Mouse (Mus musculus): ENCODE measurements around the gene Fam57b. TPM values are rescaled to one million over a fixed set of nuclear protein-coding genes. Genes with fewer than 3 reads are reported as not detected.

The Fam57b gene
- polyA plus RNA-seq, 1 experiment from 2014 or later, result 27.0 TPM

GRCm38 (mm10) chr7:126867534-126867933 is 70.1 kb downstream of the Fam57b start:
- H3K4me1 ChIP-seq, result peaks cover 22% of the 10 kb centered on the region

DNA sequence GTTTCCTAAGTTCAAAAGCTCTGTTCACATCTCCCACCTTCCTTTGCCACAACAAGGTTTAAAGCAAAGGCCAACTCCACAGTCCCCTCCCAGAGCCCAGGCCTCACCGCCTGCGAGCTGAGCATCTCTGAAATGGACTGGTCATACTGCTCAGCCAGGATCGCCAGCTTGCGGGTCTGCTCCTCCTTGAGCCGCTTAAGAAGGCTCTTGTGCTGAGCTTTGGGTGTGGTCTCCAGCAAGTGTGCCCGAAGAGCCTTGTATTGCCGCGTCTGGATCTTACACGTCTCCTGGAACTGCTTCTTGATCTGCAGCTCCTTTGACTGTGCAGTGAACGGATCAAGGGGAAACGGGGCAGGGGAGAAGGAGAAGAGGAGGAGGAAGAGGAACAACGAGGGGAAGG is 70.5 kb downstream of the Fam57b start:
- WGBS, result 86% methylated on average over 12 of the region's 12 CpGs
- H3K9me3 ChIP-seq (replicated peaks), result no peaks in the 10 kb centered on the region
- H3K27me3 ChIP-seq, result no peaks in the 10 kb centered on the region
- peaks cover 17% of the 10 kb centered on the region for H3K4me1 ChIP-seq
- no peak overlapping the region for H3K9ac ChIP-seq
- no peak overlapping the region for H3K27ac ChIP-seq
- no peak overlapping the region for H3K4me2 ChIP-seq
- no peak for ATAC-seq
- peaks cover 96% of the 10 kb centered on the region for H3K36me3 ChIP-seq (ENCODE audit: poor library complexity, severe bottlenecking)
- H3K4me3 ChIP-seq, result no peak overlapping the region

More at GRCm38 (mm10) chr7:126867534-126867933, 70.1 kb downstream of the Fam57b start:
- H3K9me3 ChIP-seq (replicated peaks), result no peaks in the 10 kb centered on the region
- H3K9ac ChIP-seq, result no peak overlapping the region
- H3K36me3 ChIP-seq (ENCODE audit: poor library complexity, severe bottlenecking), result peaks cover 91% of the 10 kb centered on the region
- no peak overlapping the region for H3K4me3 ChIP-seq
- no peaks in the 10 kb centered on the region for H3K27me3 ChIP-seq
- WGBS, result 83% methylated on average over 2 of the region's 2 CpGs
- no peak overlapping the region for H3K4me2 ChIP-seq
- H3K27ac ChIP-seq, result no peak overlapping the region
- no peak for ATAC-seq

- H3K4me3 ChIP-seq, result no peak overlapping the region
- no peak overlapping the region for H3K27ac ChIP-seq
- H3K27me3 ChIP-seq, result no peaks in the 10 kb centered on the region
- H3K9ac ChIP-seq, result no peak overlapping the region
- H3K36me3 ChIP-seq (ENCODE audit: poor library complexity, severe bottlenecking), result peaks cover 100% of the 10 kb centered on the region
- no peak for ATAC-seq
- no peaks in the 10 kb centered on the region for H3K4me1 ChIP-seq
- no peak overlapping the region for H3K4me2 ChIP-seq
- WGBS, result 96% methylated on average over 23 of the region's 23 CpGs
- H3K9me3 ChIP-seq (replicated peaks), result no peaks in the 10 kb centered on the region
Observed at GRCm38 (mm10) chr7:126869780-126870519, 72.5 kb downstream of the Fam57b start.

- Histone ChIP-seq H3K27me3 (no peaks in the 10 kb centered on the region), H3K9ac (no peak overlapping the region), H3K4me2 (no peak overlapping the region), H3K27ac (no peak overlapping the region), H3K36me3 (ENCODE audit: poor library complexity, severe bottlenecking) (peaks cover 100% of the 10 kb centered on the region), H3K9me3 (replicated peaks) (no peaks in the 10 kb centered on the region), H3K4me3 (no peak overlapping the region), H3K4me1 (no peaks in the 10 kb centered on the region)
- WGBS, result 96% methylated on average over 2 of the region's 2 CpGs
- ATAC-seq, result no peak
Observed at GRCm38 (mm10) chr7:126870520-126870891, 73.0 kb downstream of the Fam57b start.

- H3K4me3 ChIP-seq, result no peak overlapping the region
- no peak overlapping the region for H3K4me2 ChIP-seq
- no peaks in the 10 kb centered on the region for H3K9me3 ChIP-seq (replicated peaks)
- 97% methylated on average over 1 of the region's 1 CpGs for WGBS
- no peaks in the 10 kb centered on the region for H3K27me3 ChIP-seq
- no peak for ATAC-seq
- no peak overlapping the region for H3K27ac ChIP-seq
- H3K9ac ChIP-seq, result no peak overlapping the region
- peaks cover 20% of the 10 kb centered on the region for H3K4me1 ChIP-seq
- peaks cover 90% of the 10 kb centered on the region for H3K36me3 ChIP-seq (ENCODE audit: poor library complexity, severe bottlenecking)
Observed at GRCm38 (mm10) chr7:126877239-126877638, 79.8 kb downstream of the Fam57b start.

Other genes with a start within 250 kb of the Fam57b start
- 209 and 212 TPM in 2 replicates for gene Eif3c, start 231.3 kb upstream of the Fam57b start, polyA plus RNA-seq (2015; fragmentation: Nextera tagmentation; extraction: Ambion mirVana)
- 0.38 and 0.46 TPM in 2 replicates for gene Apobr, start 212.7 kb upstream of the Fam57b start, polyA plus RNA-seq (2015; fragmentation: Nextera tagmentation; extraction: Ambion mirVana)
- 26.3 and 30.8 TPM in 2 replicates for gene Cln3, start 211.9 kb upstream of the Fam57b start, polyA plus RNA-seq (2015; fragmentation: Nextera tagmentation; extraction: Ambion mirVana)
- gene Il27, start 202.7 kb upstream of the Fam57b start, polyA plus RNA-seq (2015; fragmentation: Nextera tagmentation; extraction: Ambion mirVana), result not detected in 2 replicates
- 2.1 and 2.5 TPM in 2 replicates for gene Nupr1, start 166.8 kb upstream of the Fam57b start, polyA plus RNA-seq (2015; fragmentation: Nextera tagmentation; extraction: Ambion mirVana)
- 57.3 and 64.6 TPM in 2 replicates for gene Sgf29, start 148.4 kb upstream of the Fam57b start, polyA plus RNA-seq (2015; fragmentation: Nextera tagmentation; extraction: Ambion mirVana)
- 0.46 and 0.68 TPM in 2 replicates for gene Sult1a1, start 121.2 kb upstream of the Fam57b start, polyA plus RNA-seq (2015; fragmentation: Nextera tagmentation; extraction: Ambion mirVana)
- gene Bola2, start 102.3 kb upstream of the Fam57b start, polyA plus RNA-seq (2015; fragmentation: Nextera tagmentation; extraction: Ambion mirVana), result 183 and 187 TPM in 2 replicates
- 16.6 TPM in 2 replicates for gene Slx1b, start 101.9 kb upstream of the Fam57b start, polyA plus RNA-seq (2015; fragmentation: Nextera tagmentation; extraction: Ambion mirVana)
- gene Coro1a, start 89.9 kb upstream of the Fam57b start, polyA plus RNA-seq (2015; fragmentation: Nextera tagmentation; extraction: Ambion mirVana), result 72.7 and 77.1 TPM in 2 replicates
- 75.3 and 78.3 TPM in 2 replicates for gene Mapk3, start 38.1 kb upstream of the Fam57b start, polyA plus RNA-seq (2015; fragmentation: Nextera tagmentation; extraction: Ambion mirVana)
- gene Gdpd3, start 31.3 kb upstream of the Fam57b start, polyA plus RNA-seq (2015; fragmentation: Nextera tagmentation; extraction: Ambion mirVana), result 1.7 and 2.8 TPM in 2 replicates
- 124 and 143 TPM in 2 replicates for gene Ypel3, start 20.7 kb upstream of the Fam57b start, polyA plus RNA-seq (2015; fragmentation: Nextera tagmentation; extraction: Ambion mirVana)
- 0.43 and 0.55 TPM in 2 replicates for gene Tbx6, start 16.2 kb upstream of the Fam57b start, polyA plus RNA-seq (2015; fragmentation: Nextera tagmentation; extraction: Ambion mirVana)
- gene Ppp4c, start 5.2 kb upstream of the Fam57b start, polyA plus RNA-seq (2015; fragmentation: Nextera tagmentation; extraction: Ambion mirVana), result 246 and 258 TPM in 2 replicates
- gene 4930451I11Rik, start 34.0 kb downstream of the Fam57b start, polyA plus RNA-seq (2015; fragmentation: Nextera tagmentation; extraction: Ambion mirVana), result not detected in 2 replicates
- gene Doc2a, start 49.7 kb downstream of the Fam57b start, polyA plus RNA-seq (2015; fragmentation: Nextera tagmentation; extraction: Ambion mirVana), result 4.1 and 4.2 TPM in 2 replicates
- gene Hirip3, start 64.3 kb downstream of the Fam57b start, polyA plus RNA-seq (2015; fragmentation: Nextera tagmentation; extraction: Ambion mirVana), result 47.7 and 49.1 TPM in 2 replicates
- gene Ino80e, start 64.7 kb downstream of the Fam57b start, polyA plus RNA-seq (2015; fragmentation: Nextera tagmentation; extraction: Ambion mirVana), result 94.9 and 96.2 TPM in 2 replicates
- 51.9 and 60.0 TPM in 2 replicates for gene Taok2, start 87.0 kb downstream of the Fam57b start, polyA plus RNA-seq (2015; fragmentation: Nextera tagmentation; extraction: Ambion mirVana)
- gene Tmem219, start 125.2 kb downstream of the Fam57b start, polyA plus RNA-seq (2015; fragmentation: Nextera tagmentation; extraction: Ambion mirVana), result 30.5 and 35.3 TPM in 2 replicates
- 69.4 and 69.8 TPM in 2 replicates for gene Kctd13, start 131.2 kb downstream of the Fam57b start, polyA plus RNA-seq (2015; fragmentation: Nextera tagmentation; extraction: Ambion mirVana)
- 2.5 and 5.1 TPM in 2 replicates for gene Asphd1, start 151.9 kb downstream of the Fam57b start, polyA plus RNA-seq (2015; fragmentation: Nextera tagmentation; extraction: Ambion mirVana)
- gene Sez6l2, start 152.9 kb downstream of the Fam57b start, polyA plus RNA-seq (2015; fragmentation: Nextera tagmentation; extraction: Ambion mirVana), result 16.8 and 18.4 TPM in 2 replicates
- 82.9 and 95.8 TPM in 2 replicates for gene Cdipt, start 178.2 kb downstream of the Fam57b start, polyA plus RNA-seq (2015; fragmentation: Nextera tagmentation; extraction: Ambion mirVana)
- gene Cdiptos, start 178.4 kb downstream of the Fam57b start, polyA plus RNA-seq (2015; fragmentation: Nextera tagmentation; extraction: Ambion mirVana), result 0.42 and 1.2 TPM in 2 replicates
- 2.5 and 3.2 TPM in 2 replicates for gene Mvp, start 217.0 kb downstream of the Fam57b start, polyA plus RNA-seq (2015; fragmentation: Nextera tagmentation; extraction: Ambion mirVana)
- 0.65 and 1.0 TPM in 2 replicates for gene Pagr1b, start 218.8 kb downstream of the Fam57b start, polyA plus RNA-seq (2015; fragmentation: Nextera tagmentation; extraction: Ambion mirVana)
- 41.7 and 74.5 TPM in 2 replicates for gene Pagr1a, start 219.7 kb downstream of the Fam57b start, polyA plus RNA-seq (2015; fragmentation: Nextera tagmentation; extraction: Ambion mirVana)
- gene Gm42742, start 223.4 kb downstream of the Fam57b start, polyA plus RNA-seq (2015; fragmentation: Nextera tagmentation; extraction: Ambion mirVana), result 41.1 and 88.0 TPM in 2 replicates
- gene Prrt2, start 223.5 kb downstream of the Fam57b start, polyA plus RNA-seq (2015; fragmentation: Nextera tagmentation; extraction: Ambion mirVana), result 6.8 and 8.3 TPM in 2 replicates
- gene Maz, start 229.4 kb downstream of the Fam57b start, polyA plus RNA-seq (2015; fragmentation: Nextera tagmentation; extraction: Ambion mirVana), result 63.9 and 65.8 TPM in 2 replicates
- 135 and 143 TPM in 2 replicates for gene Kif22, start 244.8 kb downstream of the Fam57b start, polyA plus RNA-seq (2015; fragmentation: Nextera tagmentation; extraction: Ambion mirVana)